Mouse (Mus musculus) lung, postnatal 10 days (tissue): Measurements from ENCODE around the gene Dnah7c.

ENCODE experiments used
- DNase-seq: peaks from one replicate; pipeline ENCODE4 v3.0.0; 2021

Gene Dnah7c

GRCm38 (mm10) chr1:46856498-46856897, 431.1 kb downstream of the Dnah7c start:
- DNase-seq, result peak; percentile 22
